8 mouse cellular contexts compared by ENCODE assay signal in the genomic region with DNA sequence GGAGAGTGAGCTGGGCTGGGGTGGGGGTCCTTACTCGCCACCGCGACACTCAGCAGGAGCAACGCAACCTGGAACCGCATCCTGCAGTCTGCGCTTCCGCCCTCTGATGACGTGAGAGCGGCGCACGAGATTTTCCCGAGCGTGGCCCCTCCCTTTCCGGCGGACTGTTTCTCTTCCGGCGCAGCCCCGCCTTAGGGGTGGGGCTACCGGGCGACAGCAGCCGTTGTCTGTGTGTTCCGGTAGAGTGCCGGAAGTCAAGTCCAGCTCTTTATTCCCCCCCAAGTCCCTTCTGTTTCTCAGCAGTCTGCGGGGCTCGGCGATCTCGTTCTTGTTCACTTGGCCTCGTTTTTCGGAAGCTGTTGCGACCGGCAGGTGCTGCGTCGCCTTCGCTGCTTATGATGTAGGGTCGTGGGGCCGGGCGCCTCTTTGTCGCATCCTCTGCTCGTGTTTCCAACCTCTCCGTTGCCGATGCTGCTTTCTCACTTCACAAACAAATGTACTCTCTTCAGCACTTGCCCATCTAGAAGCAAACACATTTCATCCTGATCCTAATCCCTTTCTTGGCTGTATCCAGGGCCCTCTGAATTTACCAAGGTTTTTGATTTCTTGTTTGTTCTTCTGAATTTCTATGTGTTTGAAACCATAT. TPM values are rescaled to one million over a fixed set of nuclear protein-coding genes. Genes with fewer than 3 reads are reported as not detected.
DNase-seq lines count a peak whose midpoint lies in the region; ATAC-seq and TF ChIP-seq lines count a peak whose summit lies in the region.

Tgoln1 (minus strand) TSS at position 358 of the 646 bp plus-strand sequence.

- WGBS in forebrain, postnatal 0 days: under 1% methylated on average over 41 of the region's 41 CpGs
- under 1% methylated on average over 41 of the region's 41 CpGs for WGBS in lung, embryonic 15.5 days

- TF ChIP-seq CTCF in G1E (IDR thresholded peaks at IDR 0.05; ENCODE audit: low read depth, low read length): no peak
- TF ChIP-seq CTCF in forebrain, postnatal 0 days (IDR thresholded peaks at IDR 0.05; ENCODE audit: low read depth): no peak

- DNase-seq in G1E (ENCODE audit: low spot score): peak; percentile 91
- DNase-seq in cerebellum, adult 18-20 months: peak; percentile 96
- DNase-seq in forebrain, postnatal 0 days: peak; percentile 97
- DNase-seq in heart, postnatal 4 days: peak; percentile 94
- peak; percentile 90 for DNase-seq in layer of hippocampus, adult 8-10 months (ENCODE audit: low spot score in 2 of 2)
- DNase-seq in ovary, adult 18-20 months (ENCODE audit: low spot score): peak; percentile 89
- DNase-seq in thymus, postnatal 0 days (ENCODE audit: low spot score): peak; percentile 98

- H3K9me3 ChIP-seq in G1E (replicated peaks): no peaks in the 10 kb centered on the region
- no peaks in the 10 kb centered on the region for H3K9me3 ChIP-seq in forebrain, postnatal 0 days (ENCODE audit: low read length)
- H3K9me3 ChIP-seq in lung, embryonic 15.5 days: no peaks in the 10 kb centered on the region

- peaks cover 37% of the 10 kb centered on the region for H3K4me1 ChIP-seq in G1E (ENCODE audit: insufficient read depth, low read depth, low read length)
- H3K4me1 ChIP-seq in forebrain, postnatal 0 days (ENCODE audit: insufficient read depth): peaks cover 24% of the 10 kb centered on the region
- peaks cover 55% of the 10 kb centered on the region for H3K4me1 ChIP-seq in lung, embryonic 15.5 days

- H3K9ac ChIP-seq in forebrain, postnatal 0 days: peak within 1 kb of the TSS; percentile 87
- peak within 1 kb of the TSS; percentile 81 for H3K9ac ChIP-seq in lung, embryonic 15.5 days

- H3K27me3 ChIP-seq in G1E (ENCODE audit: insufficient read depth, low read length): no peaks in the 10 kb centered on the region
- no peaks in the 10 kb centered on the region for H3K27me3 ChIP-seq in forebrain, postnatal 0 days (ENCODE audit: insufficient read depth, low read length)
- H3K27me3 ChIP-seq in lung, embryonic 15.5 days: no peaks in the 10 kb centered on the region

- H3K4me2 ChIP-seq in forebrain, postnatal 0 days (ENCODE audit: low read depth): peak within 1 kb of the TSS; percentile 78
- peak within 1 kb of the TSS; percentile 73 for H3K4me2 ChIP-seq in lung, embryonic 15.5 days

- peak within 1 kb of the TSS; percentile 95 for H3K4me3 ChIP-seq in G1E (ENCODE audit: low read depth, low read length)
- peak within 1 kb of the TSS; percentile 74 for H3K4me3 ChIP-seq in forebrain, postnatal 0 days (ENCODE audit: low read depth, low read length)
- peak within 1 kb of the TSS; percentile 75 for H3K4me3 ChIP-seq in lung, embryonic 15.5 days

- ATAC-seq in G1E (ENCODE audit: extremely low read depth, insufficient number of reproducible peaks, low FRiP score, poor library complexity, severe bottlenecking): peak; percentile 94
- ATAC-seq in forebrain, postnatal 0 days: peak; percentile 100
- peak; percentile 95 for ATAC-seq in lung, embryonic 15.5 days (ENCODE audit: borderline replicate concordance, extremely low read depth, low FRiP score, low TSS enrichment)

- peak within 1 kb of the TSS; percentile 98 for H3K27ac ChIP-seq in forebrain, postnatal 0 days (ENCODE audit: low read depth, low read length)
- H3K27ac ChIP-seq in lung, embryonic 15.5 days: peak within 1 kb of the TSS; percentile 94

- H3K36me3 ChIP-seq in G1E (replicated peaks): peaks cover 37% of the 10 kb centered on the region
- H3K36me3 ChIP-seq in forebrain, postnatal 0 days (ENCODE audit: insufficient read depth): peaks cover 3% of the 10 kb centered on the region
- peaks cover 15% of the 10 kb centered on the region for H3K36me3 ChIP-seq in lung, embryonic 15.5 days

RNA-seq across cellular contexts. Expression of gene Tgoln1, which starts in this region (rescaled TPM):
- 49.7 and 50.1 TPM in 2 replicates for total RNA-seq in G1E (2014; fragmentation: Nextera tagmentation)
- 60.3 and 72.6 TPM in 2 replicates for total RNA-seq in G1E (2017)
- 2.0 and 4.4 TPM in 2 replicates for polyA plus RNA-seq in G1E (2012)
- total RNA-seq in forebrain, postnatal 0 days (2014; rRNA removed): 24.3 and 30.9 TPM in 2 replicates
- 22.0 and 29.0 TPM in 2 replicates for polyA plus RNA-seq in forebrain, postnatal 0 days (2015; fragmentation: Nextera tagmentation; extraction: Ambion mirVana)
- total RNA-seq in heart, postnatal 4 days (2021): 10 to 100 TPM; 31.2 to 32.5 TPM
- total RNA-seq in layer of hippocampus, adult 8-10 months (2022): 100 to 1,000 TPM in 2 of 4 experiments, 10 to 100 TPM in 2; 92.8 to 106 (median 98.1) TPM
- polyA plus RNA-seq in lung, embryonic 15.5 days (2015; fragmentation: Nextera tagmentation; extraction: Ambion mirVana): 40.2 and 43.4 TPM in 2 replicates
- polyA plus RNA-seq in thymus, postnatal 0 days (2015; fragmentation: Nextera tagmentation; extraction: Ambion mirVana): 43.9 and 44.1 TPM in 2 replicates

Comparison
In these comparisons a context has a peak if more than half of its experiments do, and no peak if none do; other contexts are left out.
1. Peak in every context shown above with its lines: DNase-seq, ATAC-seq, H3K4me3 ChIP-seq and H3K27ac ChIP-seq.